Mouse (Mus musculus): ENCODE results near the gene Cyp4f39.

Cyp4f39 gene

GRCm38 (mm10) chr17:32452482-32452881 lies at the start of gene Cyp4f39:
Cyp4f39 (plus strand) TSS chr17:32452723.
- DNase-seq = no peak

- DNase-seq = peak; percentile 62 to 66
These were observed 49.8 kb upstream of the Cyp4f39 start for GRCm38 (mm10) chr17:32402779-32403157.

- DNase-seq = peak; percentile 45 to 60
These were observed 49.1 kb upstream of the Cyp4f39 start, which contains the start of gene Rasal3 for GRCm38 (mm10) chr17:32403417-32403816. Rasal3 (minus strand) TSS chr17:32403583.

- DNase-seq = no peak
These were observed 40.6 kb upstream of the Cyp4f39 start for GRCm38 (mm10) chr17:32411898-32412297.

GRCm38 (mm10) chr17:32415417-32416020 lies 37.0 kb upstream of the Cyp4f39 start:
- DNase-seq = no peak

GRCm38 (mm10) chr17:32416771-32417170 lies 35.8 kb upstream of the Cyp4f39 start:
- no peak for DNase-seq

GRCm38 (mm10) chr17:32419989-32420388 lies 32.5 kb upstream of the Cyp4f39 start:
- DNase-seq = no peak

GRCm38 (mm10) chr17:32420781-32421180 lies 31.7 kb upstream of the Cyp4f39 start:
- DNase-seq = no peak

- DNase-seq = peak; percentile 43 to 61
These were observed 28.5 kb upstream of the Cyp4f39 start, which contains the start of gene Pglyrp2 for GRCm38 (mm10) chr17:32424034-32424433. Pglyrp2 (minus strand) TSS chr17:32424167.

GRCm38 (mm10) chr17:32426610-32427009 lies 25.9 kb upstream of the Cyp4f39 start:
- no peak for DNase-seq

- no peak for DNase-seq
These were observed 20.6 kb upstream of the Cyp4f39 start for GRCm38 (mm10) chr17:32431972-32432371.

GRCm38 (mm10) chr17:32434324-32434723 lies 18.2 kb upstream of the Cyp4f39 start:
- no peak for DNase-seq

- no peak for DNase-seq
These were observed 17.4 kb upstream of the Cyp4f39 start for GRCm38 (mm10) chr17:32435151-32435550.

GRCm38 (mm10) chr17:32437106-32437505 lies 15.4 kb upstream of the Cyp4f39 start:
- no peak for DNase-seq

GRCm38 (mm10) chr17:32443245-32443644 lies 9.3 kb upstream of the Cyp4f39 start:
- peak in 1 of 2 experiments; percentile 11 for DNase-seq

- DNase-seq = no peak
These were observed 7.5 kb upstream of the Cyp4f39 start for GRCm38 (mm10) chr17:32445016-32445415.

GRCm38 (mm10) chr17:32447195-32447594 lies 5.3 kb upstream of the Cyp4f39 start:
- DNase-seq = no peak

- DNase-seq = no peak
These were observed 3.5 kb upstream of the Cyp4f39 start for GRCm38 (mm10) chr17:32449042-32449441.

GRCm38 (mm10) chr17:32450844-32451537 lies 1.5 kb upstream of the Cyp4f39 start:
- no peak for DNase-seq

GRCm38 (mm10) chr17:32454188-32454587 lies 1.7 kb downstream of the Cyp4f39 start:
- DNase-seq = no peak

- DNase-seq = no peak
These were observed 2.5 kb downstream of the Cyp4f39 start for GRCm38 (mm10) chr17:32454997-32455396.

GRCm38 (mm10) chr17:32468494-32468893 lies 16.0 kb downstream of the Cyp4f39 start:
- DNase-seq = no peak

GRCm38 (mm10) chr17:32470795-32471194 lies 18.3 kb downstream of the Cyp4f39 start:
- no peak for DNase-seq

- no peak for DNase-seq
These were observed 19.7 kb downstream of the Cyp4f39 start for GRCm38 (mm10) chr17:32472176-32472575.

Data from spleen, adult 18-20 months (tissue).